Mouse (Mus musculus): ENCODE measurements around the gene Snapc2. TPM values are rescaled to one million over a fixed set of nuclear protein-coding genes. Genes with fewer than 3 reads are reported as not detected.
"Not testable (repeated sequence)": the region's sequence is repeated elsewhere in the genome, so short reads cannot be mapped to it uniquely, and the experiment has no call there.

Gene Snapc2
- total RNA-seq, 1 experiment from 2014 or later = 7.5 TPM

GRCm38 (mm10) chr8:4230612-4231351 is 22.1 kb upstream of the Snapc2 start:
- ATAC-seq (replicated peaks; ENCODE audit: insufficient number of reproducible peaks, low FRiP score, low TSS enrichment, poor library complexity, severe bottlenecking) = no peak

- ATAC-seq (replicated peaks; ENCODE audit: insufficient number of reproducible peaks, low FRiP score, low TSS enrichment, poor library complexity, severe bottlenecking) = peak; percentile 1; the same call in 1 of the 2 replicates
Measured at GRCm38 (mm10) chr8:4237814-4238433, 15.0 kb upstream of the Snapc2 start.

- peak; percentile 85 for ATAC-seq (replicated peaks; ENCODE audit: insufficient number of reproducible peaks, low FRiP score, low TSS enrichment, poor library complexity, severe bottlenecking)
Measured at GRCm38 (mm10) chr8:4238434-4239192, 14.3 kb upstream of the Snapc2 start, which contains the start of the genes Map2k7 and Gm49320. Map2k7 (plus strand) TSS chr8:4238740. Gm49320 (plus strand) TSS chr8:4238865.

- ATAC-seq (replicated peaks; ENCODE audit: insufficient number of reproducible peaks, low FRiP score, low TSS enrichment, poor library complexity, severe bottlenecking) = no peak; the same call in 1 of the 2 replicates
Measured at GRCm38 (mm10) chr8:4239193-4239890, 13.5 kb upstream of the Snapc2 start.

DNA sequence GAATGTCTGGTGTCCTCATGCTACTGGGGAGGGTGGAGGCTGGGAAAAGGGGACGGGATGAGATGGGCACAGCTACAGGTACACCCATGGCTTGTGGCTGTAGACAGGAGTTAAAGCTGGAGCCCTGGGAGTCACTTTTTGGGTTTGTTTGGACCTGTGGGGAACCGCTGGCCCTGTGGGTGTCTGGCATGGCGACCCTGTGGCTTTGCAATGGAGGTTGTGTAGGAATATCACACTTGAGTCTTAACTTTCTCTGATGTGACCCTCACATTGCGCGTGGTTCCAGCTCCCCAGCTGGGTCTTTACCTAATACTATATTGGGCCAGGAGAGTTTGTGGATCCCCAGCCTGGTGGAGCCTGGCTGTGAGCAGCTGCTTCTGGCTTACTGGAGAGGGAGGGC is 7.8 kb upstream of the Snapc2 start:
- no peak for ATAC-seq (replicated peaks; ENCODE audit: insufficient number of reproducible peaks, low FRiP score, low TSS enrichment, poor library complexity, severe bottlenecking)

DNA sequence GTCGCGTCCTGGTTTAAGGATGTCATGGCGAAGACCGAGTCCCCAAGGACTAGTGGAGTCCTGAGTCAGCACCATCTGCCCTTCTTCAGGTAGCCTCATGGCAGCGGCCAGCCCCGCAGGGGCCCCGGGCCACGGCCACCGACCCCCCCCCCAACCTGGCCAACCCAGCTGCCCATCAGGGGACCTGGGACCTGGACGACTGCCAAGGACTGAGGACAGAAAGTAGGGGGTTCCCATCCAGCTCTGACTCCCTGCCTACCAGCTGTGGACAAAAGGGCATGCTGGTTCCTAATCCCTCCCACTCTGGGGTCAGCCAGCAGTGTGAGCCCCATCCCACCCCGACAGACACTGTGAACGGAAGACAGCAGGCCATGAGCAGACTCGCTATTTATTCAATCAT is 7.1 kb upstream of the Snapc2 start:
- no peak for ATAC-seq (replicated peaks; ENCODE audit: insufficient number of reproducible peaks, low FRiP score, low TSS enrichment, poor library complexity, severe bottlenecking)

DNA sequence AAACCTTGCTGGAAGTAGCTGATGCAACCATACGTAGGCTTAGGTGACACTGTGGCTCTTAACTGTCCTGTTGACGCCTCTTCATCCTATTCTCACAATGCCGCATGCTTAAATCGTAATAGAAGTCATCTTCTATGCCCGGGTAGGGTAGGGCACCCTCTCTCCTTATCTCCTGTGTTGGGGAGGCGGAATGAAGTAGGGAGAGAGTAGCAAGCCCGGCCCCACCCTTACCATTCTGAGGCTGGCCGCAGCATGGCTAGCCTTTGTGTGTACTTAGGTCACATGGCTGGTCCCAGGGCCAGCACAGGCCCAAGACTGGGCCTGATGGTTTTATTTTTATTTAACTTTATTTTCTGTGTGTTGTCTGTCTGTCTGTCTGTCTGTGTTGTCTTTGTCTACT is 5.6 kb upstream of the Snapc2 start:
- ATAC-seq (replicated peaks; ENCODE audit: insufficient number of reproducible peaks, low FRiP score, low TSS enrichment, poor library complexity, severe bottlenecking) = no peak

DNA sequence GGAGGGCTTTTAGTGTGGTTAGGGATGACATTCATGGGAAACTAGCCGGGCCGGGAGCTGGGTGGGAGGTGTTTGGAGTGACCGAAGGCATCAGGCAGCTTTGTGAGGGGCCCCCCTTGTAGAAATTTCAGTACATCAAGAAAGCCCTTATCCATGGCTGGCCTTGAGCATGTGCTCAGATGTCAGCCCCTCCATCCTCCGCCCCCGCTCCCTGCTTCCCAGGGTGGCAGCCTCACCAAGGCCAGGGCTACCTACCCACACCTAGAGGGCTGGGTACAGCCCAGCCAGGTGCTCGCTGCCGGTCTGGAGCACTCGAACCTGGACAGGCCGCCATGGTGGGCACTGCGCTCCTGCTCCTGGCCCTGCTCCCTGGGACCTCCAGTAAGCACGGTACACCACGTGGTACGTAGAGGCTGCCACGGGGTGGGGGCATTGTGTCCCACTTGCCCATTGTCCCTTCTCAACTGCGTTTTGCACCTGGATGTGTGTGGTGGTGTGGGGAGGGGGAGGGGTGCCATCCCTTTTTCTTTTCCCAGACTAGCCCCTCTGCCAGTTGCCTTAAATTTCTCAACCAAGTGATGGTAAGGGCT is 4.8 kb upstream of the Snapc2 start, which contains the start of gene Tgfbr3l:
Tgfbr3l (plus strand) TSS at position 264 of the 590 bp plus-strand sequence.
- no peak for ATAC-seq (replicated peaks; ENCODE audit: insufficient number of reproducible peaks, low FRiP score, low TSS enrichment, poor library complexity, severe bottlenecking)

- ATAC-seq (replicated peaks; ENCODE audit: insufficient number of reproducible peaks, low FRiP score, low TSS enrichment, poor library complexity, severe bottlenecking) = no peak
Measured at GRCm38 (mm10) chr8:4249213-4249612, 3.7 kb upstream of the Snapc2 start.

DNA sequence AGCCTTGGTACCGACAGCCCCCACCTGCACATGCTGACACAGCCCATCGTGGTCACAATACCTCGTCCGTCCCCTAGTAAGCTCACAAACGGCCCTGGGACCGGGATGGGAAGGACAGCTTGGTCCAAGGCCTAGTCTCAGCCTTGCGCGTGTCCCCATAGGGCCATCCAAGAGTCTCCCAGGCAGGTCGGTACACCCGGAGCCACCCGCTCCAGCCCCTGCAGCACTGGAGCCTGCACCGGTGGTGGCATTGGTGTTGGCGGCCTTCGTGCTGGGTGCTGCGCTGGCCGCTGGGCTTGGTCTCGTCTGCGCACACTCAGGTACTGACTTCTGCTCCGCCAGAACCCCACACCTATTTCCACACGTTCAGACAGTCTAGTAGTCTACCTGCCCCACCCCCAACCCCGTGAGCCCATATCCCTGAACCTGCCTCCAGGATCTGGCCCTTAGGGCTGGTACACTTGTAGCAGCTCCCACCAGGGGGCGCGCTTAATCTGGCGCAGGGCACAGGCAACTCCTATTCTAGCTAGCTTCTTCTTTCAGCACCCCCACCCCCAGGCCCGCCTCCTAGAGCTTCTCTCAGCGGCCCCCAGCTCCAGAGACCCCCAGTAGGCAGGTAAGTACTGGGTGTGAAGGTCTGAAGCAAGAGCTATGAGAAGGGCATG is 2.4 kb upstream of the Snapc2 start:
- ATAC-seq (replicated peaks; ENCODE audit: insufficient number of reproducible peaks, low FRiP score, low TSS enrichment, poor library complexity, severe bottlenecking) = peak; percentile 53

GRCm38 (mm10) chr8:4252116-4252760 is 642 bp upstream of the Snapc2 start:
- no peak for ATAC-seq (replicated peaks; ENCODE audit: insufficient number of reproducible peaks, low FRiP score, low TSS enrichment, poor library complexity, severe bottlenecking)

- ATAC-seq (replicated peaks; ENCODE audit: insufficient number of reproducible peaks, low FRiP score, low TSS enrichment, poor library complexity, severe bottlenecking) = no peak
Measured at GRCm38 (mm10) chr8:4254001-4254400, 1.1 kb downstream of the Snapc2 start.

DNA sequence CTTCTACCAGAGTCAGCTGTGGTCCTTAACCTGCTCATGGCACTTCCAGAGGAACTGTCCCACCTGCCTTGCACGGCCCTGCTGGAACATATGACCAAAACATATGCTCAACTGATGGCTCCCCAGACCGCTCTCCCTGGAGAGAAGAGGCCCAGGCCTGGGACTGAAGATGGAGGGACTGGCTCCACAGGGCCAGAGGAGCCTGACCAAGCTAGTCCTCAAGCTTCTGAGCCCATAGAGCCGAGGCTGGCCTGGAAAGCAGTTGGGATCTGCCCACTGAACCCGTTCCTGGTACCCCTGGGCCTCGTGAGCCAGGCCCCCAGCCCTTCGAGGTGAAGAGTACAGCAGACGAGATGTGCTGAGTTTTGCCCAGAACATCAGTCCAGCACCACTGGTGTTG is 2.6 kb downstream of the Snapc2 start:
- ATAC-seq (replicated peaks; ENCODE audit: insufficient number of reproducible peaks, low FRiP score, low TSS enrichment, poor library complexity, severe bottlenecking) = not testable (repeated sequence)

DNA sequence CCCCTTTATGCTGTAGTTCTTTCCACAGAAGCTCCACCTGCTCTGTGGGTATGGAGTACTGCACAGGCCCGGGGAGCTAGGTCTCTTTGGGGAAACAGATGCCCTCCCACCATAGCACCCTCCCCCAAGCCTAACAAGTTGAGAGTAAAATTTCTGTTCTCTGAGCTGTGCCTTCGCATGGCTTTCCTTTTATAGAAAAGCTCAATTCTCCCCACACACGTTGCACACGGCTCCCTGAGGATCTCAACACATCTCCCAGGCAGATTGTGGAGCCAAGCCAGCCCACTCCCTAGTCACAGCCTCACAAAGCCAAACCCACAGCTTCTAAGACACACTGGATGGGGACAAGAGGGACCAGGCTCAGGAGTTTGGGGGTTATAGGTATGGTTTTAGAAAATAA is 4.0 kb downstream of the Snapc2 start:
- no peak for ATAC-seq (replicated peaks; ENCODE audit: insufficient number of reproducible peaks, low FRiP score, low TSS enrichment, poor library complexity, severe bottlenecking)

DNA sequence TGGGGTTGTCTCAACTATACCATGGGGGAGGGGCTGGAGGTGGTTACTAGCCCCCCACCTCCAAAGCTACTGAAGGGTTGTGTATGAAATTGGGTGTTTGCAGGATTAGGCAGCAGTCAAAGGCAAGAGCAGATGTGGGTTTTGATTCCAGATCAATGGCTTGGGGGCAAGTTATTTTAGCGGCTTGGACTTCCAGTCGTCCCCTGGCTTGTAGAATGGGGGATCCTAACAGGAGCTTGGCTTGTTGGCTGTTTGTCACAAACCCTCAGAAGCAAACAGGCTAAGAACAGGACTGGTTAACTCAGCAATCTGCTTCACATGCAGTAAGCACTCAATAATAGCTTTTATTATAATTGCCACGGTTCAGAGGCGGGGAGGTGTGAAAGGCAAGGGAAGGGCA is 4.5 kb downstream of the Snapc2 start:
- ATAC-seq (replicated peaks; ENCODE audit: insufficient number of reproducible peaks, low FRiP score, low TSS enrichment, poor library complexity, severe bottlenecking) = no peak

GRCm38 (mm10) chr8:4258233-4258632 is 5.4 kb downstream of the Snapc2 start:
- peak; percentile 57; the same call in 1 of the 2 replicates for ATAC-seq (replicated peaks; ENCODE audit: insufficient number of reproducible peaks, low FRiP score, low TSS enrichment, poor library complexity, severe bottlenecking)

GRCm38 (mm10) chr8:4258678-4259077 is 5.8 kb downstream of the Snapc2 start:
- ATAC-seq (replicated peaks; ENCODE audit: insufficient number of reproducible peaks, low FRiP score, low TSS enrichment, poor library complexity, severe bottlenecking) = no peak
